Mouse (Mus musculus): ENCODE data around the gene Cryl1.

The Cryl1 gene

DNA sequence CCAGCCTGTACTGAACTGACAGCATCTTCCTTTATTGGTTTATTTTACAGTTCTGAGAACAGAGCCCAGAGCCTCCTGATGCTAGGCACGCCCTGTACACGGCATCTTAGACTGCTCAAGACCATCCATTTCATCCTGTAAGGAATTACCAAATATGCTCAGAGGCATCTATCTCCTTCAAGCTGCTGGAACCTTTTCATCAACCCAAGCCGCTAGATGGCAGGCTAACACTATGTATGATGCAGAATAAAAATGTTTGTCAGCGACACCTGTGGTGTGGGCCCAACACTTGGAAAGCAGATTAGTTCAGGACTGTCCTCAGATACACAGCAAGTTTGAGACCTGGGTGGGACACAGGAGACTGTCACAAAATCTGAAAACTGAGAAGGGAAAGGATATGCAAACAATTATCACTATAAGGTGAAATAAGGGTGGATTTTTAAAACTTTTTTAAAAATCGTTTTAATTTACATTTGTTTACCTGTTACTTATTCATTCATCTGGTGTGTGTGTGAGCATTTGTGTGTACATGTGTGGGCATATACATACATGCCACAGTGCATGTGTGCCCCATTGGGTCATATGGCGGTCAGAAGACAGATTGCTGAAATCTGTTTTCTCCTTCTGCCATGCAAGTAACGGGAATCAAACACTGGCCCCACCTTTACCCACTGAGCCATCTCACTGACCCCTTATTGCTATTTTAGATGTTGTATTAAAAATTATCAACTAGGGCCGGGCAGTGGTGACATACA, 25.8 kb downstream of the Cryl1 start:
- peak in 1 of 2 experiments; percentile 84 for DNase-seq (ENCODE audit: low spot score in 2 of 2)

DNA sequence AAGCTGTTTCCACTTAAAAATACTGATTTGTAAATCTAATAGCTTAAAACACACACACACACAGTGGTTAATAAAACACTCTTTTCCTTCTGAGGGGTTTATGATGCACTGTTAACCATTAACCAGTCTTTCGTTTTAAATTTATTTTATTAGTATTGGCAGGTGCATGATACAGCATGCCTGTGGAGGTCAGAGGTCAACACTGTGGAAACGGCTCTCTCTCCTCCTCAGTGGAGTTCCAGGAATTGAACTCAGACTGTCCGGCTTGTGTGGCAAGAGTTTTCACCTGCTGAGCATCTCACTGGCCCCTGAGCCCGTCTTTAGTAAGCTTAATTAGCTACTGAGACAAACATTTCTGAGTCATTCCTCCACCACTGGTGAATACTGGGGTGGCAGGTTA, 31.0 kb downstream of the Cryl1 start:
- no peak for DNase-seq (ENCODE audit: low spot score in 2 of 2)

DNA sequence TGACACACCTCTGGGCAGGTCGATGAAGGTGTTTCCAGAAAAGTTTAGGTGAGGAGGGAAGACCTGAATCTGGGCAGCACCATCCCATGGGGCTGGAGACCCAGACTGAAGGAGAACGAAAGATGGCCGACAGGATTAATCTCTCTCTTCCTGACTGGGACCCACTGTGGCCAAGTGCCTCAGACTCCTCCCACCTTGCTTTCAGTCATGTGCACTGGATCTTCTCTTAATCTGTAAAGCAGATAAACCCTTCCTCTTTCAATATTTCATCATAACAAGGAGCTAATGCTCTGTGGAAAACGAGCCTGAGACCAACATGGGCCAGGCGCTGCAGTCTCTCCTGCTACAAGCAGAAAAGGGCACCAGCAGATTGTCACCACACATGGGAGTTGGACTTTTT, 31.6 kb downstream of the Cryl1 start:
- DNase-seq (ENCODE audit: low spot score in 2 of 2): no peak

DNA sequence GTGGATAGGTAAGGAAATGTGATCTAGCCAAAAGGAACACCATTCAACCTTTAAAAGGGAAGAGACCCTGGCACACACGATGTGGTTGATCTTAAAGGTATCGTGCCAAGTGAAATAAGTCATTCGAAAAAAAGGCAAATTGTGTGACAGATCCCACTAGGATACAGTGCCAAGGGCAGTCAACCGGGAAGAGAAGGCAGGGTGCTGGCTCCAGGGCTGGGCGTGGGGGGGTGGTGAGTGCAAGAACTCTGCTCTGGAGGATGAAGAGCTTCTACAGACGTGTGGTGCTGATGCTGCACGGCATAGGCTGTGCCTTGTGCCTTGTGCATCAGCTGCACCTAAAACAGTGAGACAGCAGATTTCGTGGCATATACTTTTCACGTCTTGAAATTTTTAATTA, 33.0 kb downstream of the Cryl1 start:
- DNase-seq (ENCODE audit: low spot score in 2 of 2): no peak

DNA sequence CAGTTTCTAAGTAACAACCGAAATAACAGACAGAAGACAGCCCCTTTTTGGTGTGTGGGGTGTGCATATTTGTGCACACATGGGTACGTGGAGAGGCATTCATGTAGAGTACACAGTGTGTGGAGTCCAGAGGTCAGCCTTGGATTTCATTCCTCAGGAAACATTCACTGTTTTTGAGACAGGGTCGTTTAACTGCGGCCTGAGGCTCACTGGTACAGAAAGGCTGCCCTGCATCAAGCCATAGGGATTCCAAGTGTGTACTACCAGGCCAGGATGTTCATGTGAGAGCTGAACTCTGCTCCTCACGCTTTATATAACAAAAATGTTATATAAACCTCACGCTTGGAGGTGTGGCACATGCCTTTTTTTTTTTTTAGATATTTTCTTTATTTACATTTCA, 34.5 kb downstream of the Cryl1 start:
- DNase-seq (ENCODE audit: low spot score in 2 of 2): no peak

DNA sequence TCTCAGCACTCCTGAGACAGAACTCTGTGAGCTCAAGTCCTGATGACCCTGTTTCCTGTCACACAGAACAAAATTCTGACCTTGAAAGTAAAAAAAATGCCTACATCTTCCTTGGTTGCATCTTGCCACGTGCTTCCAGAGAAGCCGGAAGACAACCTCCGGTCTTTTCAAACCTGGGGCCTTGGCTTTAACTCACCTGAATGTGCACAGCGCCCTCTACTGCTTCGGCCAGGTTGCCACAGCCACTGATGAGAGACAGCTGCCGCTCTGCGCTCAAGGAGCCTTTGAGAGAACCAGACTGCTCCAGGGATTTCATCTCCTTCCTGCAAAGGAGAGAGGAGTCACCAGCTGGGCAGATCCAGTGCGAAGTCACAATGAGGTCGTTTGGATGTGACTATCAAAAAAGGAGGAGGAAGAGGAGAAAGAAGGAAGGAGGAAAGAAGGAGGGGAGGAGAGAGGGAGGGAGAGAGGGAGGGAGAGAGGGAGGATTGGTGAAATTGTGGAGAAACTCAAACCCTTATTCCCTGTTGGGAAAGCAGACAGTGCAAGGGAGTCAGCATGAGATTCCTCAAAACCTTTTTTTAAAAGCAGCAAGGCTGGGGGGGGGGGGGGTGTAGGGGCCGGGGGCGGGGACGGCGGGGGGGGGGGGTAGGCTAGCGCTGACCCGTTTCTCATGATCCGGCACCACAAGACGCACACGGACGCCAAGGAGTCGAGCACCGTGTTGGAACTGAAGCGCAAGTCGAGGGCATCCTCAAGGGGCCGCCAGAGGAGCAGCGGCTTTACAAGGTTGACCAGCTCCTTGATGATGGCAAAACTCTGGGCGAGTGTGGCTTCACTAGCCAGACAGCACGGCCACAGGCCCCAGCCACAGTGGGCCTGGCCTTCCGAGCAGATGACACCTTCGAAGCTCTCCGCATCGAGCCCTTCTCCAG, 35.3 kb downstream of the Cryl1 start:
- peak; percentile 10 to 80 for DNase-seq (ENCODE audit: low spot score in 2 of 2)

DNA sequence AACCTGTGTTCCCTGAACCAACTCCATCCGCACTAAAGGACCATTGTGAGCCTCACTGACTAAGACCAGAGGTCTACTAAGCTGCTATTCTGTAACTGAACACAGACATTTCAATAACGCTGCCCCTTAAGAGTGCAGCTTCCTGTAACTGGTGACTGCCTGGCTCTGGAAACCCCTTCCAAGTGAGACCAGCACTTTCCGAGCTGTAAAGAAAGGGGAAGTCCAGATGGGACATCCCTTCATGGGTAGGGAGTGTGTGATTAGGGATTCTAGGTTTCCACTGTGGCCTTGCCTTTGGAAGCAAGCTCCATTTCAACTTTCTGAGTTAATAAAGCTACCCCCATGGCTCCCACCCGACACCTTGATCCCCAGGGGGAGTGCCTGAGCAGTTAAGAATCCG, 41.3 kb downstream of the Cryl1 start:
- no peak for DNase-seq (ENCODE audit: low spot score in 2 of 2)

DNA sequence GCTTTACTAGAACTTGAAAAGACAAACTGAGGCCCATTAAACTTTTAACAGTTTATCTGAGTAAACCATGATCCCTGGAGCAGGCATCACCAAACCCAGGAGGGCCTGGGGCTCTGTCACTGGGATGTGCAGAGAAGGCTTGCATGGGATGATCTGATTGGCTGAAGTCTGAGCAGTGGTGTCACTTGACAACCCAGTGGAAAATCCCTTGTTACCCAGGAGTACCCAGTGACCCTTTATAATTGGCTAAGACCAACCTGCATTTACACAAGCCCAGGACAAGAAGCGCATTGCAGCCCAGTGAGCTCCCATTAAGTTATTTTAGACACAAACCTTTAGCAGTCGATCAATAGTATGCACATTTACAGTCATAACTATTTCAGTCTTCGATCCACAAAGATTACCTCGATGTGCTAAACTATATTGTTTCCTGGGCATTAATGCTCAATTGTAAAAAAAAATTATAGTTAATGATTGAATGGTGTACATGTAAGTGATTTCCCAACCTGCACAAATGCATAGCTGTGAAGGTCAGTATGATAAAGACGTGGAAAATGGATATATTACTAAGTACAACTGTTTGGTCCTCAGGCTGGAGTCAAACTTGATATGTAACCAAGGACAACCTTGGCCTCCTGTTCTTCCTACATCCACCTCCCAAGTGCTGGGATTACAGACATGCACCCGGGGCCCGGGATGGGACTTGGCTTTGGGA, 46.7 kb downstream of the Cryl1 start:
- no peak for DNase-seq (ENCODE audit: low spot score in 2 of 2)

DNA sequence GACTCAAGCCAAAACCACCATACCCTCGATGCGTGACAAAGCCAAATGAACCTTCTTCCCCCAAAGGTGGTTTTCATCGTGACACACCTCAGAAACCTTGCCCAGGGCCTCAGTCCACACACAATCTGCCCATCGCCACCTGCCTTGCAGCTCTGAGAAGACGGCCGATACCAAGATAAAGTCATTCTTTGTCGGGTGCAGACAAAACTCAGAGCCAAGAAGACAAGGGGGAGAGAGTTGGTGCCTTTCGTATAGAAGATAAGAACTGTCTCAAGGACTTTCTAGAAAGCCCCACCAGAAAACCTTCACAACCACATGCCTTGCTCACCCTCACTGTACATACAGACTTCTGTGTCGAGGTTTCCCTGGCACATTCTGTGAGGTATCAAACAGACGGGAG, 48.4 kb downstream of the Cryl1 start:
- no peak for DNase-seq (ENCODE audit: low spot score in 2 of 2)

DNA sequence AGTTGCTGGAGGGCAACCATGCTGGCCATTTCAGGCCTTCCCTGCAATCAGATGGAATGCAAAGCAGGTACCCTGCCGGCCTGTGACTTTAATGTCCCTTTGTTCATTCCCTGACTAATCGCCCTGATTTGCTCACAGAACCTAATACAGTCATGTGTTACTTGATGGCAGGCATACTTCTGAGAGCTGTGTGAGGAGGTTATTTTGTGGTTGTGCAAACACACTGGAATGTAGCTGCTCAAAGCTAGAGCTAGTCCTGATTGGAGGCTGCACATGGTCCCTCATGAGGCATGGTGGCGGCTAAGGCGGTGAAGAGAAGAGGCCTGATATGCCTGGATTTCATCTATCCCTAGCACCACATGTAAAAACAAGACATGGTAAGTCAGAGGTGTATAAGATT, 50.2 kb downstream of the Cryl1 start:
- no peak for DNase-seq (ENCODE audit: low spot score in 2 of 2)

DNA sequence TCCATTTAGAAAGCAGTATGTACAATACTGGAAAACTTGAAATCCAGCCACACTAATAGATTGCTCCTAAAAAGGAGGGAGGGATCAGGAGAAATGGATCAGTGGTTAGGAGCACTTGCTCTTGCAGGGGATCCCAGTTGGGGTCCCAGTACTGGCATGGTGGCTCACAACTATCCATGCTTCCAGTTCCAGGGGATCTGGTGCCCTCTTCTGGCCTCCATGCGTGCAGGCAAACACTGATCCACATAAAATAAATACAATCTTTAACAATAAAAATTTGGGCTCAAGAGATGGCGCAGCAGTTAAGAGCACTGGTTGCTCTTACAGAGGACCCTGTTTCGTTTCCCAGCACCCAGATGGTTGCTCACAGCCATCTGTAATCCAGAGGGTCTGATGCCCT, 52.2 kb downstream of the Cryl1 start:
- no peak for DNase-seq (ENCODE audit: low spot score in 2 of 2)

DNA sequence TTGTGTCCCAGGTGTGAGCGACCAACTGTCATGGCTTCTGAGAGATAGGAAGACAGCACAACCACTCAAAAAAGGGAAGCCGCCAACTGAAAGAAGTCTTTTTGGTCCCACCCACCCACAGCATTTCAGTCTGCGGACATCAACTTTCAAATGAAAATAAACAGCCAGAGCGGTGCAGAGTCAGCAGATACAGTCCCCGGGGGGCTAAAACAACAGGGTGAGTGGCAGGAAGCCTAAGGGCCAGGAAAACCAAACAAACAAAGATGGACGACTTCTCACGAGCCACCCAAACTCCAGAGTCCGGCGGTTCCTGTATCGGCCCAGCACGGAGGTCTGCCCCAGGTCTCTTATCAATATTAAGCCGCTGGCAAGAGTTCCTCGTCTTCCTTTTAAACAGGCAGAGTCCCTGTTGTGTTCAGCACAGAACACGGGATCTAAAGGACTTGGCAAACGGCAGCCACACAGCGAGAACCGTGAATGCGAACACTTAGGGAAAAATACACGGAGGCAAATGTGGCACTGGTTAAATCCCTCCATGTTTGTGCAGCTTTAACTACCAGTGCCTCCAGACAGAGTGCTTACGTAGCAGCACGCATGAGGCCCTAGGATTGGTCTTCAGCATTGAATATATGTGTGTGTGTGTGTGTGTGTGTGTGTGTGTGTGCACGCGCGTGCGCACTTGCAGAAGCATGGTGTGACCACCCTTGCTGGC, 53.4 kb downstream of the Cryl1 start:
- DNase-seq (ENCODE audit: low spot score in 2 of 2): no peak

DNA sequence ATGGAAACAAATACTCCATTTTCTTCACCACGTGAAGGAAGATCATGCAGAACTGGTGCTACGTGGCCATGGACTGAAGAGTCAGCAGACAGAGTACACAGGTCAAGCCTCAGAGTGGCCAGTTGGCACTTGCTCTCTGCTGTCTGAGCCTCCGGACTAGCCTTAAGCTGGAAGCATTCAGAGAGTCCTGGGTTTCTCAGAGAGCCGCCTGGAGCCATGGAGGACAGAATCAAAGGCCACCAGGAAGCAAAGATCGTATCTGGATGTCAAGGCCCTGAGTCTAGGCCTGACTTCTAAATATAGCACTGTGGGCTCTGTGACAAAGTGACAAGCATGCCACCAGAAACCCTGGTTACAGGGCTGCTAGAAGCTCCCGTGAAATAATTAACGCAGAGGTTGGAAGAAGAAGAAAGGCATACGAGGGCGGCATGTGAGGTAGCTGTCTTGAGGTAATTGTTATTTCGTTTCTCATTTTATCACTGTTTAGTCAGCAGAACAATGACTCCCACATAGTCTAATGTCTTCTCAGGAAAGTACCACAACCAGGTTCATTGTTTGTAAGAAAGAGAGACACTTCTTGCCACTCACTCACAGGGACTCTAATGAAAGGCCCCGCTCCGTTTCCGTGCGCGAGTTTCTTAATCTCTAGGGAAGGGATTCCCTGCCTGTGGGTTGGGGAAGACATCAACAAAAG, 55.1 kb downstream of the Cryl1 start:
- peak in 1 of 2 experiments; percentile 30 for DNase-seq (ENCODE audit: low spot score in 2 of 2)

DNA sequence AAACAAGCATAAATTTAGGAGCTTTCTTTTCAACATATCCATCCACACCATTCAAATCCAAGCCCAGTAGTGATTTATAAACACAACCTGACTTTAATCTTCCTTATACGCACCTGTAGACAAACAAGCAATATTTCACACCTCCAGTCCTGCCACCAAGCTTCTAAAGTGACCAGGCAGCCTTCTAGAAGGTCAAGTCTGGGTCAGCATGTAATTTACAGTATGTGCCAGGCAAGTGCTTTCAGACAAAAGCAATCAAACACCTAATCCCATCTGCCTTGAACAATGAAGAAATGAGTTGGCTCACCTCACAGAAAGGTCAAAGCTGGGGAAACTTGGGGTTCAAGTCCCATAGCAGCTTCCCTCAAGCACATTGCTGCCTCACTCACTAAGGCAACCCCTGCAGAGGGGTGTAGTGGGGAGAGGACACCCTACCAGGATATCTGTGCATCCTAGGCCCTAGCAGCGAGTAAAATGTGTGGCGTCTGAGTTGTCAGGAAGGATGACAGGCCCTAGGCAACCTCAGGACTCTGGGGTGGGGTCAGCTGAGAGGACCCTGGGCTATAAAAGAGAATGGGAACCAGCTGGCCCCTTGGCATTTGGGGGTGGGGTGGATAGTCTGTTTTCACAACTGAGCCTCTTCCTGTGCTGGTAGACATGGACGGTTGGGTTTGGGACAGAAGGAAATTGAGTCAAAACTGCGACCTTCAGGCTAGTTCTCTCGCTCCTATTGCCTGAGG, 55.8 kb downstream of the Cryl1 start:
- no peak for DNase-seq (ENCODE audit: low spot score in 2 of 2)

DNA sequence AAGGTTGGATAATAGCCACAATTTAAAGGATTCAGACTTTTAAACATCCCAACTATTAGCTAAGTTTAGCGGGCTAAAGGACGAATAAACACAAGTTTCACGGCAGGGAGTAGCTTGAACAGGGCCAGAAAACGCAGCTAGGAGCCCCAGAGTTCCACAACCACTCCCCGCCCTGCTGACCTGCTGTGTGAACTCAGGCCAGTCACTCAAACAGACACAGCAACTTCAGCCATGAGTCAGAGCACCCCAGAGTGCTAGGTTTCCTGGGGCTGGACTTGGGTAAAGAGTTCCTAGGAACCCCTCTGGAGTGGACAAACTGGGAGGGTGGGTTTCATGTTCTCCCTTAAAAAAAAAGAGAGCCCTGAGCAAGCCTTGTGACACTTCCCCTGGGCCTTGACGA, 59.7 kb downstream of the Cryl1 start:
- DNase-seq (ENCODE audit: low spot score in 2 of 2): no peak

DNA sequence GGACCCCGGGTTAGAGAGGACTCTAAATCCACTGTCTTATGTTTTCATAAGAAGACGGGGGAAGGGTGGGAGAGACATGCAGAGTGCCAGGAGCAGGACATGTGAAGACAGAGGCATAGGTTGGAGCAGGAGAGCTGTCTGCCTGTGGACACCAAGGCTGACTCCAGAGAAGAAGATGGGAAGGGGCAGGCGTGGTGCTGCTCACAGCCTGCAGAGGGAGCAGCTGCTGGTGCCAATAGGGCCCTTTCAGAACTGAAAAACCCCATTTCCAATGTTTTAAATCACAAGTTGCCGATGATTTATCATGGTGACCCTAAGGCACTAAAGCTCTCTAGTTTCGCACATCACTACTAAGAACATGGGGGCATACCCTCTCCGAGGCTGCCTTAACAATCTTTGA, 63.5 kb downstream of the Cryl1 start:
- no peak for DNase-seq (ENCODE audit: low spot score in 2 of 2)

DNA sequence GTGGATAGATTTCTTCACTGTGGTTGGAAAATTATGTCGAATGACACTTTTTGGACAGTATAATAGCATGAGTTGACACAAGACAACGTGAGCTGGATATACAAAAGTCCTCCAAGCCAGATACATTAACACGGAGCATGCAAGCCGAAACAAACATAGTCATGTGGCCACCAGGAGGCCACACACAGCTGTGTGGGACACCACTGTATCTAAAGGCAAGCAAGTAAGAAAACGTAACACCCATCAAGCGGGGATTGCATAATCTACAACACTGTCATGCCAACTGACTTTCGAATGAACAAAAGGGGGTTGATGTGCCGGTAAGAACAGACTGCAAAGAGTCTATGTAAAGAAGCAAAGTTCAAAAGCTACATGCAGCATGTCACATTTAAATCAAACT, 65.8 kb downstream of the Cryl1 start:
- DNase-seq (ENCODE audit: low spot score in 2 of 2): no peak

DNA sequence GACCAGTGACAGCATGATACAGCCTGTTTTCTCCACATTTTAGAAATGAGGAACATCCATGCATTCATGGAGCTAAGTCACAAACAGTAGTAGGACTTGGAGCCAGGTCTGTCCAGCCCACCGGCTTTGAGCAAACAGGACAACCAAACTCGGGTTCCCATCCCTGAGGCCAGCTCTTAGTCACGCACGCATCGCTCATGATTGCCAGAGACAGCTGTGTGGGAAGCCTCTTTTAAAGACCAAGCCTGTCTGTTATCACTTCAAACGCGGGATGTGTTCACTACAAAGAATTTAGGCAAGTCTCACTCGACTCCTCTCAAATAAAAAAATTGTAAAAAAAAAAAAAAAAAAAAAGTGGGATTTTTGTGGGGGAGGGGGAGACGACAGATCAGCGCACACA, 67.2 kb downstream of the Cryl1 start:
- DNase-seq (ENCODE audit: low spot score in 2 of 2): no peak

DNA sequence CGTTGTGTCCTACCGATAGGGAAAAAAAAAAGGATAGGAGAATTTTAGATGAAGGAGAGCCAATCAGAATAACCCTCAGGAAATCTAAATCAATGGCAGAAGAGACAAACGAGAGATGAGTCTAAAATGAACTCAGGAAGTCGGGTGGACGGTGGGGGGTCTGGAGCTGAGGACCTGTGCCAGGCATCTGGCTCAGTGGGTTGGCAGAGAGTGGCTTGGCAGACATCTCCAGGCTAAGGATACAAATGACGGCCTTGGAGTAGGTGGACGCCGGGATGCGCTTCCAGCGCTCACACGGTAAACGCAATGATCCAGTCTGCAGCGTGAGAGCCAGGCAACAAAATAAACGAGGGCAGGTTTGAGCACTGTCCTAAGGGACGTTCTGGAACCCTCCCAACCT, 68.7 kb downstream of the Cryl1 start:
- no peak for DNase-seq (ENCODE audit: low spot score in 2 of 2)

DNA sequence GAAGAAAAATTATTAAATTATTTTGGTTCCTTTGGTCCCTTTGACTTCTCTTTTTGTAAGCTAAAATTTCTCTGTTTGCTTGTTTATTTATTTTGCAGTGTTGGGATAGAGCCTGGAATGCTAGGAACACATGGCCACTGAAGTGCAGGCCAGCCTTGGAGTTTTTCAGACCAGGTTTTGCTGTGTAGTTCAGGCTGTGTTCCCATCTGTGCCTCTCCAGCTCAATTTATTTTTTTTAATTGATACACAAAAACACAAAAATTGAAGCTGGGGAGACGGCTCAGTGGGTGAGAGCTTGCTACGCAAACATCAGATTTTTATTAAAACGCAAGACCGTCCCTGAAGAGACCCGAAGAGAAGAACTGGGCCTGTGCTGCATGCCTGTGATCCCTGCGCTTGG, 71.6 kb downstream of the Cryl1 start:
- DNase-seq (ENCODE audit: low spot score in 2 of 2): no peak

DNA sequence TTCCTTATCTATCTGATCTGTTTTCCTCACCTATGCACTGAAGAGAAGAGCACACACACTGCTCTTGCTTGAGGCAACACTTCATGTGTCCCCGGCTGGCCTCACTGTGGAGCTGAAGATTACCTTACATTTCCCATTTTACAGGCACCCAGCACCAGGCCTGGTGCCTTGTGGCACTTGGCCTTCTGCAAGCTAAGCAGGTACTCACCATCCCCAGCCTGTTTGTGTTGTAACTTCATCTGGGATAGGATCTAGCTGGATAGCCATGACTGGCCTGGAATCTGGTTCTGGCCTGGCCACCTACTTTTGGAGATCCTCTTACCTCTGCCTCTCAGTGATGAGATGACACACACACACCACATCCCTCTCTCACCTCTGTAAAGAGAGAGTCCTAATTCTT, 79.5 kb downstream of the Cryl1 start:
- DNase-seq (ENCODE audit: low spot score in 2 of 2): no peak
